Mouse (Mus musculus): Measurements from ENCODE around the gene Mgarp. TPM values are rescaled to one million over a fixed set of nuclear protein-coding genes. Genes with fewer than 3 reads are reported as not detected.
"Not testable (repeated sequence)": the region's sequence is repeated elsewhere in the genome, so short reads cannot be mapped to it uniquely, and the experiment has no call there.

The Mgarp gene
- polyA plus RNA-seq, 1 experiment, result 2.9 TPM

GRCm38 (mm10) chr3:51397700-51398299 is 1.3 kb upstream of the Mgarp start:
- DNase-seq (ENCODE audit: low read depth), result no peak

GRCm38 (mm10) chr3:51395461-51396145 is 935 bp downstream of the Mgarp start:
- DNase-seq (ENCODE audit: low read depth), result no peak

DNA sequence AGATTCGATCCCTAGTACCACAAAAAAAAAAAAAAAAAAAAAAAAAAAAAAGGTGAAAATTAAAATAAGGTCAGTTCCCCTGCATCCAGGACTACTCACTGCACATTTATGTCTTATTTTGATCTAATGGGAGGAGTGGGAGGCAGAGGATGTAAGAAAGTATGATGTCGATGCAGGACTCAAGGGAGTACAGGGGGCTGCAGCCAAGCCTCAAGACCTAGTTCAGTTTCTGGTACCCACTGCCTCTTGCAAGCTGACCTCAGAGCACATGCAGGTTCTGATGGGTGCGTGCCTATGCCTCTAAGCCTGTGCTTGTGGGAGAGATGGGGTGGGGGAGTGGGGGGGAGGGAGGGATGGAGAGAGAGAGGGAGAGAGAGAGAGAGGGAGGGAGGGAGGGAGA is 1.7 kb downstream of the Mgarp start:
- DNase-seq (ENCODE audit: low read depth), result no peak

DNA sequence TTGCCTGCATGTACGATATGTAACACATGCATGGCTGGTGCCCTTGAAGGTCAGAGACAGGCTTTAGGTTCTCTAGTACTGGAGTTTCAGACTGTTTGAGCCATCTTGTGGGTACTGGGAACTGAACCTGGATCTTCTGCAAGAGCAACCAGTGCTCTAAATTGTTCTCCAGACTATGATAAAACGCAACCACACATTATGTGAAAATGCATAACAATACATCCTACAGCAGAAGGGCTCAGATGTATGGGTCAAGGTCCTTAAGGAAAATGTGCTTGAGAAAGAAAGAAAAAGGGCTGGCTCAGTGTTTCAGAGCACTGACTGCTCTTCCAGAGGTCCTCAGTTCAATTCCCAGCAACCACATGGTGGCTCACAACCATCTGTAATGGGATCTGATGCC is 2.9 kb downstream of the Mgarp start:
- DNase-seq (ENCODE audit: low read depth), result no peak

DNA sequence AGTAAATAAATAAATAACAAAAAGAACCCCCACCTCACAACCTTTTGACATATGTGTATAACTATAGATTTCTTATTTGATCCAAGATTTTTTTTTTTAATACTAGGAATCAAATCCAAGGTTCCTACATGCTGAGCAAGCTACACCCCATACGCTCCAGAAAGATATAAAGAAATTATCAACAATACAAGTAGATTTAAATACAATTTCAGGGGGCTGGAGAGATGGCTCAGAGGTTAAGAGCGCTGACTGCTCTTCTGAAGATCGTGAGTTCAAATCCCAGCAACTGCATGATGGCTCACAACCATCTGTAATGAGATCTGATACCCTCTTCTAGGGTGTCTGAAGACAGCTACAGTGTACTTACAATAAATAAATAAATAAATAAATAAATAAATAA is 3.5 kb downstream of the Mgarp start:
- DNase-seq (ENCODE audit: low read depth), result not testable (repeated sequence)

DNA sequence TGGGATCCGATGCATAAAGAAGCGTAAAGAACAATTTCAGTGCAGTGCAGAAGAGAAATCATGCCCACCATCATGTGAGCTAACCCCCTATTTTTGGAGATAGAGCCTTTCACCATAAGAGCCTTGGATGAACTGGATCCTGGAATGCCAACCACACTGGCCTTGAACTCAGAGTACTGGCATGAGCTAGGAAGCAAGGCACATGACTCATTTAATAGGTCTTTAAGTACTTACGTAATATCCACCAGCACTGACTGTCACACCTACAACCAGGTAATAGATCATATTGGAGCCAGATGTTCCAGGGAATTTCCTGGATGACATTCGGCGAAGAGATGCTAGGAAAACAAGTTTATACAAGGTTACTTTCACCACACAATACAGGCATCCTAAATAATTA is 4.9 kb downstream of the Mgarp start:
- DNase-seq (ENCODE audit: low read depth), result no peak

DNA sequence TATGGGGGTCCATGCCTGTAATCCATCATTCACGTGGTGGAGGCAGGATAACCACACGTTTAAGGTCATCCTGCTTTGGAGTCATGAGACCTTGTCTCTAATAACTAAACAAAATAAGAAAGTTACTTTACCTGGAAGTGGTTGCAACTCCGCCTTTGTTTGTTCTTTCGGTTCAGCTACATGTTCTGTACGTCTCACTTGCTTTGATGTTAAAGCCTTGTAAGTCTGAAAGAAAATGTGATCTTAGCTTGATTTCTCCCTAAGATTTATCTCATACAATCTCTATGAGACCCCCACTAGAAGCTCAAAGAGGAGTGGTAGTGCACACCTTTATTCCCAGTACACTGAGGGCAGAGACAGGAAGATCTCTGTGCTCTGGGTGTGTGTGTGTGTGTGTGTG is 5.4 kb downstream of the Mgarp start:
- no peak for DNase-seq (ENCODE audit: low read depth)

GRCm38 (mm10) chr3:51388904-51389303 is 7.6 kb downstream of the Mgarp start:
- DNase-seq (ENCODE audit: low read depth), result no peak

DNA sequence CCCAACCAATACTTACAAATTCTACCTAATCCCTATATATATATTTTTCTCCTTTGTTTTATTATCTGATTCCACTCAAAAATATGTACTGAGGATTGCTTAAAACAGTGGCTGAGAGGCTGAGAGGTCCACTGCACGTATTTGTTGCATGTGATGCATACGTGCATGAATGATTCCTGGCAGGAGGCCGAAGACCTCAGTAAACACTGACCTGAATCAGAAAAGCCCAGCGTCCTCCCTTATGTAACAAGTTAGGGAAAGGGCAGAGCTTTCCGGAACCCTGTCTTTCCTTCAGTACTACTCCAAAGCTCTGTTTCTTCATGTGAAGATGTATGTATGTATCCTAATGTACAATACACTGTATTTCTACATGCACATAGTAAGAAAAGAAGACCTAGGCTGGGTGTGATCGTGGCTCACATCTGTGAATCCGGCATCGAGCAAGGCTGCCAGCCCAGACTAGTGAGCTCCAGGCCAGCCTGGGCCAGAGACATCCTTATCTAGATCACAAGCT is 8.6 kb downstream of the Mgarp start:
- DNase-seq (ENCODE audit: low read depth), result no peak

DNA sequence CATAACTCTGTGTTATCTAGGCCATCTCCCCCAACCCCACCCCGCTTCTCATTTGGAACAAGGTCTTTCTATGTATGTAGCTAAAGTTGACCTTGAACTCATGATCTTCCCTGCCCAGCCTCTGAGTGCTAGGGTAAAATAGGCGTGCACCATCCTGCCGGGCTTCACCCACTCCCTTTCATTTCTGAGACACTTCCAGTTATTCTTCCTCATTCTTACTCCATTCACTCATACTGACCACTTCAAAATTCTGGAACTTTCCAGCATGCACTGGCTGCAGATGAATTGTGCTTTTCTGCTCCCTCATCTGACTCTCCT is 9.4 kb downstream of the Mgarp start:
- DNase-seq (ENCODE audit: low read depth), result no peak

DNA sequence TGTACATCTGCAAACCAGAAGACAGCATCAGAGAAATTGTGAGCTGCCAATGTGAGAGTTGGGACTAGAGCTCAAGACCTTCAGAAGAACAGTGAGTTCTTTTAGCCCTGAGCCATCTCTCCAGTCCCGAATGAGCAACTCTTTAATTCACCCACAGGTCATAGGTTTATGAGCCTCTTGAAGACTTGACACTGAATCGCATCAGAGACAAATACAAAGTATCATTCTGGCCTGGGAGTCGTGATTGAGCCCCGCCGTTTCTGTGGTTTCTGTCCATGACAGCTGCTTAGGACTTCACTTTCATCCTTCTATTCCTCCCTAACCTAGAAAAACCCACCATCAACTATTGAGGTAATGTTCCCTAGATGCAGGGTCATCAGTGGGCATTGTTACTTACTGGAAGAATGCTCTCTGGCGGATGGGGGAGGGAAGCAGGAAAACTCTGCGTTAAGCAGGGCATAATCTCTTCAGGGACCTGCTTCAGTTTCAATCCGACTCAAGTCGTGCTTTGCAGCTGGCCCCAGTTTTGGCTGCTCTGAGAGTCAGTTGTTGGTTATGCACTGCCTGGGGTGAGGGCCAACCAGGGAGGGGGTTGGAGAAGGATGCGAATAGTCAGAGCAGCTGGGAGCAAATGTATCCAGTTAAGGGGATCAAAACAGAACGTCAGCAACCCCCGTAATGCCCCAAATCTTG is 10.0 kb downstream of the Mgarp start:
- DNase-seq (ENCODE audit: low read depth), result no peak

GRCm38 (mm10) chr3:51383409-51383808 is 13.1 kb downstream of the Mgarp start:
- DNase-seq (ENCODE audit: low read depth), result no peak

- DNase-seq (ENCODE audit: low read depth), result no peak
Measured at GRCm38 (mm10) chr3:51380660-51381014, 15.9 kb downstream of the Mgarp start.

DNA sequence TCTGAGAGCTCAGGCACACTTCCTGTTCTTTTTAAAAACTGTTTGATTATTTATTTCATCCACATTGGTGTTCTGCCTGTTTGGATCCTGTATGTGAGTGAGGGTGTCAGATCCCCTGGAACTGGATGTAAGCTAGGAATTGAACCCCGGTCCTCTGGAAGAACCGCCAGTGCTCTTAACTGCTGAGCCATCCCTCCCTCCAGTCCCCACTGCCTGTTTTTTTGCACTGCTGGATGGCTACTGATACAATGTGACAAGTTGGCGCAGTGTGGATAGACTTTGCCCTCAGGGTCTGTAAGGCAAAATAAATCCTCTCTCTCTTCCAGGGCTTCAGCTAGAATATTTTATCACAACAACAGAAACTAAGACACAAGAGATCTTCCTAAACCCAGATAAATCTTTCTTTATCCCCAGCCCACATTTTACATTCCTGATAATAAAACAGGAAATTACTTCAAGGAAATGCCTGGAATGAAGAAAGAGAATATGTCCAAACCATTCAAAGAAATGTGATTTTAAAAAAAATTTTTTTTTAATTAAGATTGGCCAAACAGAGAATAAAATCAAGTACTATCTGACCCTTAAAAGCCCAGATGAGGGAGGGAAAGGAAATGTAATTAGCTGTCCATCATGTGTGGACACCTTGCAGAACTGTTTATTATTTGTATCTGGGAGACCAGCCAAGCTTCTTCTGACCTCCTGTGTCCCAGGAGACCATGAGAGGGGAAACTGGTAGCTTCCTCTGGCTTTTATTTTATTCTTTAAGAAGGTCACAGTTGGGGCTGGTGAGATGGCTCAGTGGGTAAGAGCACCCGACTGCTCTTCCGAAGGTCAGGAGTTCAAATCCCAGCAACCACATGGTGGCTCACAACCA is 16.5 kb downstream of the Mgarp start:
- DNase-seq (ENCODE audit: low read depth), result no peak

DNA sequence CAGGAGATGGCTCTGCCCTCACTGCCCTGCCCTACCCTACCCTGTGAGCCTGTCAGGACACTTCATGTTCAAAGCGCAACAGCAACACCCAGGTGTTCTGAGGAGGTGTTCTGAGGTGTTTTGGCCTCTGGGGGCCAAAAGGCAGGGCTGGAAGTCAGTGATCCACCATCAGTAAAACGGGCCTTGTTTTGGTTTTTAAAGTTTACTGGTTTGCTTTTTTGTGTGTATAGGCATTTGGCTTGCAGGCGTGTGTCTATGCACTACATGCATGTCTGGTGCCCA is 17.9 kb downstream of the Mgarp start:
- DNase-seq (ENCODE audit: low read depth), result no peak

- no peak for DNase-seq (ENCODE audit: low read depth)
Measured at GRCm38 (mm10) chr3:51377878-51378664, 18.5 kb downstream of the Mgarp start.

GRCm38 (mm10) chr3:51375307-51376265 is 21.0 kb downstream of the Mgarp start:
- DNase-seq (ENCODE audit: low read depth), result no peak

GRCm38 (mm10) chr3:51373544-51373943 is 23.0 kb downstream of the Mgarp start:
- no peak for DNase-seq (ENCODE audit: low read depth)

GRCm38 (mm10) chr3:51372883-51373282 is 23.7 kb downstream of the Mgarp start:
- DNase-seq (ENCODE audit: low read depth), result no peak

- DNase-seq (ENCODE audit: low read depth), result no peak
Measured at GRCm38 (mm10) chr3:51371826-51372225, 24.7 kb downstream of the Mgarp start.

- DNase-seq (ENCODE audit: low read depth), result peak; percentile 80
Measured at GRCm38 (mm10) chr3:51368011-51368410, 28.5 kb downstream of the Mgarp start.
